Comparison of ENCODE assay signal across 9 mouse cellular contexts in genomic region chr5:142024448-142024847, GRCm38 (mm10).
A peak's percentile ranks its signal among the peaks of the same experiment; 100 is the strongest.
DNase-seq lines count a peak whose midpoint lies in the region.
"Had no signal": no experiment of that assay in that cellular context is flagged by ENCODE, and none has a peak within 500 bp of the region (broad histone marks: within the 10 kb centered on the region; RNA-seq: fewer than 3 reads in every experiment).

No protein-coding gene starts in this region.

- DNase-seq in cerebellum, adult 8-10 months = peak; percentile 2
- no peak for DNase-seq in cerebellum, adult 11-12 months
- peak; percentile 14 for DNase-seq in lung, postnatal 10 days
- no peak for DNase-seq in lung, adult 18-20 months
- DNase-seq in kidney, postnatal 10 days = peak; percentile 60
- peak; percentile 34 for DNase-seq in thymus, postnatal 25 days
- no peak for DNase-seq in spleen, postnatal 10 days (ENCODE audit: low spot score in 2 of 2)
- DNase-seq in yolk sac, embryonic 10.5 days (ENCODE audit: low spot score) = no peak
- DNase-seq: layer of hippocampus, postnatal 36 days had no signal

Comparison
In these comparisons a context has a peak if more than half of its experiments do, and no peak if none do; other contexts are left out.
1. DNase-seq: peak in cerebellum, adult 8-10 months (single experiment), lung, postnatal 10 days (single experiment), kidney, postnatal 10 days (single experiment) and thymus, postnatal 25 days (single experiment); none in cerebellum, adult 11-12 months (single experiment), lung, adult 18-20 months (0 of 2), spleen, postnatal 10 days (0 of 2) and yolk sac, embryonic 10.5 days (single experiment).